Mouse (Mus musculus) forebrain, embryonic 14.5 days (tissue): ENCODE data around the gene Hmgb1. TPM values are rescaled to one million over a fixed set of nuclear protein-coding genes. Genes with fewer than 3 reads are reported as not detected.

Source experiments
- ATAC-seq: fragments of 200-750 bp; cut with Nextera tagmentation; 2 replicates; pipeline ENCODE4 v1.8.0; 2017; ENCODE audit warnings: mild to moderate bottlenecking, moderate library complexity
- DNase-seq: peaks from one replicate; pipeline ENCODE4 v3.0.0-alpha.2; 2015; ENCODE audit warnings: low spot score
- H3K27ac ChIP-seq: fragments of 300-500 bp; sonication (generic); 2 replicates; pipeline ENCODE4 v1.5.1; 2014; ENCODE audit warnings: low read depth, mild to moderate bottlenecking, control low read depth, low read length, moderate library complexity
- H3K27me3 ChIP-seq: fragments of 300-500 bp; sonication (generic); replicated peaks from 2 replicates; pipeline ENCODE4 v1.6.1; 2014; ENCODE audit warnings: low read length, control low read depth, mixed read lengths; ENCODE audit not compliant: control insufficient read depth, insufficient read depth
- H3K36me3 ChIP-seq: fragments of 300-500 bp; sonication (generic); 2 replicates; pipeline ENCODE4 v1.6.1; 2014; ENCODE audit warnings: low read length, control low read depth; ENCODE audit not compliant: control insufficient read depth, insufficient read depth
- H3K4me1 ChIP-seq: fragments of 300-500 bp; sonication (generic); 2 replicates; pipeline ENCODE4 v1.6.1; 2014; ENCODE audit warnings: antibody characterized with exemption, low read length, control low read depth; ENCODE audit not compliant: control insufficient read depth, insufficient read depth
- H3K4me2 ChIP-seq: fragments of 300-500 bp; sonication (generic); 2 replicates; pipeline ENCODE4 v1.6.1; 2014; ENCODE audit warnings: mild to moderate bottlenecking, control low read depth, low read length
- H3K4me3 ChIP-seq: fragments of 300-500 bp; sonication (generic); 2 replicates; pipeline ENCODE4 v1.5.1; 2014; ENCODE audit warnings: low read depth, low read length, control low read depth
- H3K9ac ChIP-seq: fragments of 300-500 bp; sonication (generic); 2 replicates; pipeline ENCODE4 v1.6.1; 2014; ENCODE audit warnings: mild to moderate bottlenecking, low read length, control low read depth, moderate library complexity
- H3K9me3 ChIP-seq: fragments of 300-500 bp; sonication (generic); replicated peaks from 2 replicates; pipeline ENCODE4 v1.6.1; 2016; ENCODE audit warnings: low read length, control low read depth, mixed read lengths; ENCODE audit not compliant: control insufficient read depth
- WGBS: fragments of 180-500 bp; shearing (Covaris S2); extraction: QIAGEN DNeasy Blood & Tissue Kit; methylation state at CpG from one replicate; pipeline ENCODE4 v1.1.7; 2014; 5-methylcytosine and 5-hydroxymethylcytosine counted together
- polyA plus RNA-seq: library from polyadenylated mRNA; unstranded; fragments of >200 nt; fragmentation: Nextera tagmentation; extraction: Ambion mirVana; gene quantifications from 2 replicates; pipeline ENCODE4 v1.2.1, GENCODE M21; 2014

Hmgb1 gene
- polyA plus RNA-seq, 1 experiment from 2014 or later, result 1,219 TPM

DNA sequence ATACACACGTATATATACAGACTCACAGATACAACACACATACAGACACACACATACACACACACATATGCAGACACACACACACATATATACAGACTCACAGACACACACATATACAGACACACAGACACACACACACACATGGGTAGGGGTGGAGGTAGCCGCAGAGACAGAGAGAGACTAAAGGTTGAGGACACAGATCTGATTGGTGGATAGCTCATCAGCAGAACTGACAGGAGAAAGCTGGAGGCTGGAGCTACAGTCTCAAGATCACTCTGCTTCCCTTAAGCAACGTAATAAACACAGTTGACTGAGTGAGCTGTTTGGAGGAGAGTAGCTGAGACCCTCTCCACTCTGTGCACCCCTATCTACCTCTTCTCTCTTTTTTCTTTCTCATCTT lies 75.1 kb downstream of the Hmgb1 start:
- no peak overlapping the region for H3K4me3 ChIP-seq
- no peaks in the 10 kb centered on the region; the same call in 1 of the 2 replicates for H3K4me1 ChIP-seq
- no peak overlapping the region for H3K9ac ChIP-seq
- no peaks in the 10 kb centered on the region for H3K27me3 ChIP-seq
- H3K9me3 ChIP-seq, result no peaks in the 10 kb centered on the region
- H3K27ac ChIP-seq, result no peak overlapping the region
- 87% methylated on average over 3 of the region's 3 CpGs for WGBS
- DNase-seq (no peak), ATAC-seq (no peak)
- H3K36me3 ChIP-seq, result no peaks in the 10 kb centered on the region
- H3K4me2 ChIP-seq, result no peak overlapping the region

DNA sequence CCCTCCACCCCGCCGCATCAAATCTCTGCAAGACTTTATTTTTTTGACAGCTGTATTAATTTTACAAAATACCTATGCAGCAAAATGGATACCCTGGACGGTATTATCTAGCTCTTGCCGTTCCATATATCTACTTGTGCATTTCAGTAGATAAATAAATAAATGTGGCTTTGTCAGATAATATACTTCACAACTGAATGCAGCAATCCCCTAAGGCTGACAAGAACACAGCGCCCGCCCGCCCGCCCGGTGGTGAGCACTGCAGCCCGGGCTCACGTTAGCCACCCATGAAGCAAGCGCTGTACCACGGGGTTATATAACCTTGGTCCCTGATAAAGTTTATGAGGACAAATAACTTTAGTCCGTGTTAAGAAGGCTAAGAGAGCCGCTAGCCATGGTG lies 76.1 kb downstream of the Hmgb1 start:
- Histone ChIP-seq H3K27me3 (no peaks in the 10 kb centered on the region), H3K4me2 (no peak overlapping the region), H3K4me1 (no peaks in the 10 kb centered on the region), H3K36me3 (no peaks in the 10 kb centered on the region), H3K9me3 (no peaks in the 10 kb centered on the region), H3K4me3 (no peak overlapping the region), H3K27ac (no peak overlapping the region), H3K9ac (no peak overlapping the region)
- 92% methylated on average over 15 of the region's 15 CpGs for WGBS
- no peak for ATAC-seq
- DNase-seq, result no peak

DNA sequence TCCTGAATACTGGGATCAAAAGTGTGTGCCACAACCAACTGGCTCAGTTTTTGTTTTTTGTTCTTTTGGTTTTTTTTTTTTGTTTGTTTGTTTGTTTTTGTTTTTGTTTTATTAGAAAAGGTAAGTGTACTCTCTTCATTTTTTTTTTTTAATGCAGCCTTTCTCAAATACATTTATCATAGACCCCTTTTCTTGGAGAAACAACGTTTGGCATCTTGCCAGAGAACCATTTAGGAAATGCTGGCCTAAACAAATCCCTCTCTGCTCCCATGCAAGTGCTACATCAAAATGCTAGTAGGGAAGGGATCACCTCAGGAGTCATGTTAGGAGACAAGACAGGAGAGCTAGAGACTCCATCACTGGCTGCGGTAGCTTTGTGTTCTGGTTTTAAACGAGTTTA lies 76.7 kb downstream of the Hmgb1 start:
- no peaks in the 10 kb centered on the region for H3K4me1 ChIP-seq
- H3K27ac ChIP-seq, result no peak overlapping the region
- ATAC-seq (no peak), DNase-seq (peak; percentile 31)
- WGBS, result 66% methylated on average over 3 of the region's 3 CpGs
- H3K27me3 ChIP-seq, result no peaks in the 10 kb centered on the region
- H3K4me3 ChIP-seq, result no peak overlapping the region
- no peak overlapping the region for H3K4me2 ChIP-seq
- no peaks in the 10 kb centered on the region for H3K9me3 ChIP-seq
- H3K9ac ChIP-seq, result no peak overlapping the region
- no peaks in the 10 kb centered on the region for H3K36me3 ChIP-seq

DNA sequence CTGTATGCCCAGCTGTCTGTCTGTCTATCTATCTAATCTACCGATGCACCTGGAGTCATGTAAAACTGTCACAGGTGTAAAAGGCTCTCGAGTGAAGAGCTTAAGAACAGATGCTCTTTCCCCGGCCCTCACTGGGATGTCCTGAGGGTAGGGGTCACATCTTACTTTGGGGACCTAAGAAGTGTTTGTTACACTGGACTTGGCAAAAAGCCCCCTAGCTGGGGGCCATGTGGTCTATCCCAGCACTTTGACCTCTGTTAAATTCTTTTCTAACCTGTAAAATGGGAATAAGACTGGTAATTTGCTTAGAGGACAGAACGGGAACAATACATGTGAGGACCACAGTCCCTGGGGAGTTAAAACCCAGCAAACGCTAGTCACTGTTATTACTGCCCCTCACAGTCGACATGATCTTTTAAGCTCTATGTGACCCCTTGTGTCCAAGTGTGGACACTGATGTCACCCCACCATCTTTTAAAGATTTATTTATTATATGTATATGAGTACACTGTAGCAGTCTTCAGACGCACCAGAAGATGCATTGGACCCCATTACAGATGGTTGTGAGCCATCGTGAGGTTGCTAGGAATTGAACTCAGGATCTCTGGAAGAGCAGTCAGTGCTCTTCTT lies 80.1 kb downstream of the Hmgb1 start:
- no peaks in the 10 kb centered on the region for H3K4me1 ChIP-seq
- H3K4me3 ChIP-seq, result no peak overlapping the region
- H3K36me3 ChIP-seq, result no peaks in the 10 kb centered on the region
- H3K9ac ChIP-seq, result no peak overlapping the region
- 93% methylated on average over 8 of the region's 8 CpGs for WGBS
- ATAC-seq (no peak), DNase-seq (no peak)
- no peak overlapping the region for H3K27ac ChIP-seq
- no peaks in the 10 kb centered on the region for H3K27me3 ChIP-seq
- H3K9me3 ChIP-seq, result no peaks in the 10 kb centered on the region
- no peak overlapping the region for H3K4me2 ChIP-seq

DNA sequence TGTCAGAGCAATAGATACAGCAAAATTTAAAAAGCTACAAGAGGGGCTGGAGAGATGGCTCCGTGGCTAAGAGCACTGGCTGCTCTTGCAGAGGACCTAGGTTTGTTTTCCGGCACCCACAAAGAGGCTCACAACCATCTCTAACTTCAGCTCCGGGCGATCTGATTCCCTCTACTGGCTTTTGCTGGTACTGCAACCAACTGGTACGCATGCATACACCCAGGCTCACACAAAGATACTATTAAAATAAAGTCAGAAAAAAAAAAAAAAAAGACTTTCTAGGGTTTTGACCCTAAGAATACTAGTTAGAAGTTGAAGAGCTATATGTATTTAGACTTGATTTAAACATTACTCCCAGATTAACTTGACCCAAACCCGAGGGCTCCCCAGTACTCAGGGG lies 82.4 kb downstream of the Hmgb1 start:
- Histone ChIP-seq H3K27ac (no peak overlapping the region), H3K4me1 (no peaks in the 10 kb centered on the region), H3K9me3 (no peaks in the 10 kb centered on the region), H3K4me2 (no peak overlapping the region), H3K27me3 (no peaks in the 10 kb centered on the region), H3K4me3 (no peak overlapping the region), H3K9ac (no peak overlapping the region), H3K36me3 (no peaks in the 10 kb centered on the region)
- WGBS, result 84% methylated on average over 6 of the region's 6 CpGs
- DNase-seq (no peak), ATAC-seq (no peak)

DNA sequence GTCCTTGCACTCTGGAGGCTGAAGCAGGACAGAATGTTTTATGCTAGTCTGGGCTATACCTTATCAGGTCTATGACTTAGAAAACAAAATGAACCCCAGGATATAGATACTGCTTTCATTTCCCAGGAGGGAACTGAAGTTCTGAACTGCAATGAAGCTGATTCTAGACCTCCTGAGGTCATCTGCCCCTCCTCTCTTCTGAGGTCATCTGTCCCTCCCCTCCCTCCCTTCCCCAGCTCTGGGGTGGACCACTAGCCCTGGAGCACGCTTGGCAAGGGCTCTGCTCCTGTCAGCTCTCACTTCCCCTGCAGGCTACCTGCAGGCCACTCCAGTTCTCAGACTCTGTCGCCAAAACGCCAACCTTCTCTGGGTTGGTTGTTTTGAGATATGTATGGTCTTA lies 84.2 kb downstream of the Hmgb1 start:
- Histone ChIP-seq H3K9ac (no peak overlapping the region), H3K27ac (no peak overlapping the region), H3K4me2 (no peak overlapping the region), H3K36me3 (no peaks in the 10 kb centered on the region), H3K4me1 (no peaks in the 10 kb centered on the region), H3K27me3 (no peaks in the 10 kb centered on the region), H3K9me3 (no peaks in the 10 kb centered on the region), H3K4me3 (no peak overlapping the region)
- WGBS, result 74% methylated on average over 3 of the region's 3 CpGs
- DNase-seq, result no peak
- no peak for ATAC-seq

DNA sequence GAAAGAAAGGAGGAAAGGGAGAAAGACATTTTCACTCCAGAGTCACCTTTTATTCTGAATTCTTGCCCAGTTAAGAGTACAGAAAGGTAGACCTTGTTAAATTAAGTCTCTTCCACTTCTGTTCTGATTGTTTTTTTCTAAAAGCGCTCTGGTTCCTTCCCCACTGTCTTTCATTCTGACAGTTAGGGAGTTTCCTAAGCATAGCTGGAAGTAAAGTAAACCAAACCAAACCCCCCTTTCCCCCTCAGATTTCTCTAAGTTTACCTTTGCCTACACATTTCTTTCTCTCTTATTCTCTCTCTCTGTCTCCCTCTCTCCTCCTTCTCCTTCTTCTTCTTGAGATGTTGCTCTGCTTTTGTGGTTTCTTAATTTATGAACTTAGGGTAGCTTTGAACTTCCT lies 85.3 kb downstream of the Hmgb1 start:
- no peak overlapping the region for H3K27ac ChIP-seq

DNA sequence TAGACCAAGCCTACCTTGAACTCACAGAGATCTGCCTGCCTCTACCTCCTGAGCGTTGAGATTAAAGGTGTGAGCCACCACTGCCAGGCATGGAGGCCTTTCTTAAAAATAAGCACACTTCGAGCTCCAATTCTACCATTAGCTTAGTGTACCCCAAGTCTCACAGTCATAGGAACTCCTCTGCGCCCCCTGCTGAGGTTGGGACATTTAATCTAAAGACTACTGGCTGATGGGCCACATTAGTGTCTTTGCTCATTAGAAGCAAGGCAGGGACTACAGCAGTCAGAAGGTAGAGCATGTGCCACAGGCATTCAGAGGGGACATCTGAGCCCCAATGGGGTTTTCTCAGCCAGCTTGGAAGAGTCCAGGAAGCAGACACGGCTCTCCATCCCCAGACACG lies 86.4 kb downstream of the Hmgb1 start:
- no peak for ATAC-seq
- 89% methylated on average over 5 of the region's 5 CpGs for WGBS
- Histone ChIP-seq H3K4me1 (no peaks in the 10 kb centered on the region), H3K27ac (no peak overlapping the region), H3K4me2 (no peak overlapping the region), H3K4me3 (no peak overlapping the region), H3K27me3 (no peaks in the 10 kb centered on the region), H3K36me3 (no peaks in the 10 kb centered on the region), H3K9me3 (no peaks in the 10 kb centered on the region), H3K9ac (no peak overlapping the region)
- DNase-seq, result no peak

More for the DNA sequence above, 85.3 kb downstream of the Hmgb1 start:
- no peak for DNase-seq
- no peak overlapping the region for H3K4me2 ChIP-seq
- no peaks in the 10 kb centered on the region for H3K36me3 ChIP-seq
- no peaks in the 10 kb centered on the region for H3K27me3 ChIP-seq
- no peak for ATAC-seq
- no peak overlapping the region for H3K4me3 ChIP-seq
- 81% methylated on average over 1 of the region's 1 CpGs for WGBS
- H3K9me3 ChIP-seq, result no peaks in the 10 kb centered on the region
- H3K4me1 ChIP-seq, result no peaks in the 10 kb centered on the region
- H3K9ac ChIP-seq, result no peak overlapping the region

DNA sequence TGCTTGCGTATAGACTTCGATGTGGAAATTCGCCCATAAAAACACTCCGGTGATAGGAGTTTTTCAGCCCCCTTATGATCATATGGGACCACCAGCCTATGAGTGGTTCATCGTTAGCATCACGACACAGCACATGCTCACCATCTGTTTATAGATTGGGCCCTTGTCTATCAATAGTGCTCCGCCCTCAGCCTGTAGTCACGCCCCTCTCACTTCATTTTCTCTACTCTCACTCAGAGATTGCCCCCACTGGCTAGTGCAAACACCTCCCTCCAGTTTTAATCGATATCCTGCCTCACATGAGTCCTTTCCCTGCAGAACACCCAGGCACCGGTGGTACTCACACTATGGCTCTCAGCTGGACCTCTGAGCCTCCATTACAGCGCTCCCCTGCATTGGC lies 88.0 kb downstream of the Hmgb1 start:
- H3K4me3 ChIP-seq, result no peak overlapping the region
- no peak for DNase-seq
- no peaks in the 10 kb centered on the region for H3K36me3 ChIP-seq
- WGBS, result 83% methylated on average over 11 of the region's 11 CpGs
- no peak overlapping the region for H3K4me2 ChIP-seq
- no peaks in the 10 kb centered on the region for H3K9me3 ChIP-seq
- no peak for ATAC-seq
- H3K27ac ChIP-seq, result no peak overlapping the region
- no peaks in the 10 kb centered on the region for H3K4me1 ChIP-seq
- no peak overlapping the region for H3K9ac ChIP-seq
- no peaks in the 10 kb centered on the region for H3K27me3 ChIP-seq
